Mouse (Mus musculus): ENCODE measurements around the gene Olfr830. TPM values are rescaled to one million over a fixed set of nuclear protein-coding genes. Genes with fewer than 3 reads are reported as not detected.

Gene Olfr830
- not detected in 2 replicates for polyA plus RNA-seq (2012; rRNA removed)

DNA sequence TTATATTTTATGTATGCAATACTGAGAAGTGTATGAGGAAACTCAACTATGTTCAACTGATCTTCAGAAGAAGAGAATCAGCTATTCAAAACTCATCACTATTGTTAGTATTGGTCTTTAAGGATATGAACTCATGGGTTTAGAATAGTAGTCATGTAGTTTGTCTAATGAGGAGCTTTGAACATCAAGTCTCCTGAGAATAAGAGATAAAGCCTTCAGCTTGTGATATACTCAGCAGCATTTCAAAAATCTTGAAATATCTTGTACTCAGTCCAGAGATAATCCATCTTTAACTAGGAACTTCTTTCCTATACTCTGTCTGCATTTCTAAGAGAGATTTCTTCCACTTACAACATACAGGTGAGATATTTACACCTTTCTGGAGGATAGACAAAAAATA, at the start of gene Olfr830:
Olfr830 (plus strand) TSS at position 301 of the 400 bp plus-strand sequence.

DNA sequence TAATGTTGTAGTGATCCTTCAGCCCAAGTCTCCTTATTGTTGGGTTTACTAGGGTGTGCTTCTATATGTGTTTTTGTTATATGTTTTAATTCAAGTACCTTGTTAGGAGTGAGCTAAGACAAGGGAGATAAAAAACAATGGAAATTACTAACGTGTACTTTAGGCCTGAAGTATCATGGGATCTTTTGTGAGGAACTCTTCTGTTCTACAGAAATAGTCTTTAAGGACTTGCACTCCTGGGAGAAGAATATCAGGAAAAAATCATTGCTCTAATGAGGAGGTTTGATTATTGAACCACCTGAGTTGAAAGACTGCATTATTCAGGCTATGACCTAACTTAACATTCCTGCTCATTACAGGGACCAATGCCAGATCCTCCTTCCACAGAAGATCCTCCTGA, 19.9 kb upstream of the Olfr830 start, which contains the start of gene Olfr829:
Olfr829 (plus strand) TSS at position 301 of the 400 bp plus-strand sequence.

Other genes with a start within 250 kb of the Olfr830 start
- gene Muc16, start 200.2 kb upstream of the Olfr830 start, polyA plus RNA-seq (2012; rRNA removed): 0.01 and 0.15 TPM in 2 replicates
- not detected in 2 replicates for gene Olfr24, start 110.7 kb upstream of the Olfr830 start, polyA plus RNA-seq (2012; rRNA removed)
- gene Olfr828, start 55.2 kb upstream of the Olfr830 start, polyA plus RNA-seq (2012; rRNA removed): not detected in 2 replicates
- gene Olfr829, start 19.8 kb upstream of the Olfr830 start, polyA plus RNA-seq (2012; rRNA removed): not detected in 2 replicates
- gene Olfr832, start 62.4 kb downstream of the Olfr830 start, polyA plus RNA-seq (2012; rRNA removed): not detected in 2 replicates
- not detected in 2 replicates for gene Olfr834, start 113.3 kb downstream of the Olfr830 start, polyA plus RNA-seq (2012; rRNA removed)
- not detected in 2 replicates for gene Olfr835, start 158.0 kb downstream of the Olfr830 start, polyA plus RNA-seq (2012; rRNA removed)
- gene Olfr836, start 245.7 kb downstream of the Olfr830 start, polyA plus RNA-seq (2012; rRNA removed): not detected in 2 replicates

Data from central nervous system, embryonic 14 days (tissue).